ENCODE assay signal across 1 mouse cellular context in genomic region chr11:102406900-102407833, GRCm38 (mm10).
TF ChIP-seq lines count a peak whose summit lies in the region.

No protein-coding gene starts in this region.

TF ChIP-seq in MEL, 35 proteins besides CTCF, POLR2A, EP300 and RAD21 (continued from another document):
- TF ChIP-seq USF2 (IDR thresholded peaks at IDR 0.05; ENCODE audit: borderline replicate concordance in 1 of 2, insufficient read depth in 1 of 2, low read depth in 1 of 2, low read length in 2 of 2) (no peak), MAFK (IDR thresholded peaks at IDR 0.05; ENCODE audit: borderline replicate concordance, low read depth, low read length) (no peak), TBP (IDR thresholded peaks at IDR 0.05; ENCODE audit: low read depth, low read length) (no peak), BHLHE40 (IDR thresholded peaks at IDR 0.05; ENCODE audit: borderline replicate concordance, low read depth, low read length) (no peak), MXI1 (IDR thresholded peaks at IDR 0.05; ENCODE audit: low read depth, low read length) (peak; percentile 77), MYC (IDR thresholded peaks at IDR 0.05; ENCODE audit: low read depth, low read length) (peak; percentile 64), ZNF384 (IDR thresholded peaks at IDR 0.05; ENCODE audit: low read depth, low read length) (0 out of 2 replicates have a peak, but pooled peaks have one; percentile 20), NELFE (IDR thresholded peaks at IDR 0.05; ENCODE audit: low read depth, low read length) (peak; percentile 85), ZMIZ1 (IDR thresholded peaks at IDR 0.05; ENCODE audit: low read depth, low read length) (peak; percentile 88), MAZ (IDR thresholded peaks at IDR 0.05; ENCODE audit: low read depth, low read length) (peak; percentile 86; the same call in 1 of the 2 replicates)
